Mouse (Mus musculus): ENCODE results near the gene Nmbr. TPM values are rescaled to one million over a fixed set of nuclear protein-coding genes. Genes with fewer than 3 reads are reported as not detected.

Gene Nmbr
- polyA plus RNA-seq, 2 experiments = 0.38 TPM; not detected in 1

- Histone ChIP-seq H3K27ac (replicated peaks; ENCODE audit: low read depth, low read length) (no peak overlapping the region), H3K4me3 (replicated peaks; ENCODE audit: low read length) (no peak overlapping the region), H3K9me3 (ENCODE audit: control insufficient read depth, low read length) (no peaks in the 10 kb centered on the region), H3K36me3 (ENCODE audit: control insufficient read depth, insufficient read depth, low read length) (no peaks in the 10 kb centered on the region), H3K4me1 (ENCODE audit: control insufficient read depth, insufficient read depth, low read length) (no peaks in the 10 kb centered on the region), H3K4me2 (replicated peaks; ENCODE audit: low read depth, low read length, severe bottlenecking) (no peak overlapping the region), H3K27me3 (ENCODE audit: control insufficient read depth, insufficient read depth, low read length) (no peaks in the 10 kb centered on the region), H3K9ac (ENCODE audit: low read depth, low read length, severe bottlenecking) (no peak overlapping the region)
- 8% methylated on average over 2 of the region's 2 CpGs for WGBS
- DNase-seq (ENCODE audit: low spot score) (peak; percentile 83), ATAC-seq (ENCODE audit: low FRiP score, low read depth) (no peak)
- no peak for TF ChIP-seq POLR2A (IDR thresholded peaks at IDR 0.05; ENCODE audit: borderline replicate concordance, extremely low read depth, insufficient read depth, insufficient read length)
These were observed 28.9 kb downstream of the Nmbr start for GRCm38 (mm10) chr10:14734285-14734684.

GRCm38 (mm10) chr10:14759665-14760558 lies 54.5 kb downstream of the Nmbr start:
- H3K9ac ChIP-seq (ENCODE audit: low read depth, low read length, severe bottlenecking) = peak overlapping the region; percentile 45
- H3K9me3 ChIP-seq (ENCODE audit: control insufficient read depth, low read length) = no peaks in the 10 kb centered on the region
- peak overlapping the region; percentile 38 for H3K4me3 ChIP-seq (replicated peaks; ENCODE audit: low read length)
- no peak overlapping the region for H3K27ac ChIP-seq (replicated peaks; ENCODE audit: low read depth, low read length)
- ATAC-seq (ENCODE audit: low FRiP score, low read depth) (0 out of 2 replicates have a peak, but pooled peaks have one; percentile 37), DNase-seq (ENCODE audit: low spot score) (no peak)
- 0 out of 2 replicates have a peak, but pooled peaks cover 5% of the 10 kb centered on the region for H3K27me3 ChIP-seq (ENCODE audit: control insufficient read depth, insufficient read depth, low read length)
- no peak for TF ChIP-seq POLR2A (IDR thresholded peaks at IDR 0.05; ENCODE audit: borderline replicate concordance, extremely low read depth, insufficient read depth, insufficient read length)
- 2% methylated on average over 34 of the region's 35 CpGs for whole genome bisulfite sequencing
- no peaks in the 10 kb centered on the region for H3K36me3 ChIP-seq (ENCODE audit: control insufficient read depth, insufficient read depth, low read length)
- 0 out of 2 replicates have a peak, but pooled peaks cover 4% of the 10 kb centered on the region for H3K4me1 ChIP-seq (ENCODE audit: control insufficient read depth, insufficient read depth, low read length)
- H3K4me2 ChIP-seq (replicated peaks; ENCODE audit: low read depth, low read length, severe bottlenecking) = peak overlapping the region; percentile 77

GRCm38 (mm10) chr10:14760618-14761017 lies 55.2 kb downstream of the Nmbr start:
- peak overlapping the region; percentile 77 for H3K4me2 ChIP-seq (replicated peaks; ENCODE audit: low read depth, low read length, severe bottlenecking)
- no peak overlapping the region; the same call in 1 of the 2 replicates for H3K9ac ChIP-seq (ENCODE audit: low read depth, low read length, severe bottlenecking)
- H3K4me3 ChIP-seq (replicated peaks; ENCODE audit: low read length) = peak overlapping the region; percentile 38
- ATAC-seq (ENCODE audit: low FRiP score, low read depth) = no peak
- 0 out of 2 replicates have a peak, but pooled peaks cover 5% of the 10 kb centered on the region for H3K27me3 ChIP-seq (ENCODE audit: control insufficient read depth, insufficient read depth, low read length)
- no peaks in the 10 kb centered on the region for H3K9me3 ChIP-seq (ENCODE audit: control insufficient read depth, low read length)
- no peaks in the 10 kb centered on the region for H3K36me3 ChIP-seq (ENCODE audit: control insufficient read depth, insufficient read depth, low read length)
- 0 out of 2 replicates have a peak, but pooled peaks cover 4% of the 10 kb centered on the region for H3K4me1 ChIP-seq (ENCODE audit: control insufficient read depth, insufficient read depth, low read length)
- H3K27ac ChIP-seq (replicated peaks; ENCODE audit: low read depth, low read length) = no peak overlapping the region
- no peak for TF ChIP-seq POLR2A (IDR thresholded peaks at IDR 0.05; ENCODE audit: borderline replicate concordance, extremely low read depth, insufficient read depth, insufficient read length)
- DNase-seq (ENCODE audit: low spot score) = no peak
- WGBS = 18% methylated on average over 8 of the region's 8 CpGs

- H3K27me3 ChIP-seq (ENCODE audit: control insufficient read depth, insufficient read depth, low read length) = no peaks in the 10 kb centered on the region
- no peak overlapping the region for H3K9ac ChIP-seq (ENCODE audit: low read depth, low read length, severe bottlenecking)
- no peak overlapping the region for H3K4me2 ChIP-seq (replicated peaks; ENCODE audit: low read depth, low read length, severe bottlenecking)
- 87% methylated on average over 10 of the region's 10 CpGs for WGBS
- DNase-seq (ENCODE audit: low spot score) (no peak), ATAC-seq (ENCODE audit: low FRiP score, low read depth) (no peak)
- H3K4me3 ChIP-seq (replicated peaks; ENCODE audit: low read length) = no peak overlapping the region
- no peaks in the 10 kb centered on the region for H3K36me3 ChIP-seq (ENCODE audit: control insufficient read depth, insufficient read depth, low read length)
- no peak overlapping the region for H3K27ac ChIP-seq (replicated peaks; ENCODE audit: low read depth, low read length)
- H3K9me3 ChIP-seq (ENCODE audit: control insufficient read depth, low read length) = no peaks in the 10 kb centered on the region
- no peak for TF ChIP-seq POLR2A (IDR thresholded peaks at IDR 0.05; ENCODE audit: borderline replicate concordance, extremely low read depth, insufficient read depth, insufficient read length)
- H3K4me1 ChIP-seq (ENCODE audit: control insufficient read depth, insufficient read depth, low read length) = no peaks in the 10 kb centered on the region
These were observed 65.0 kb downstream of the Nmbr start for GRCm38 (mm10) chr10:14770227-14770910.

- H3K27me3 ChIP-seq (ENCODE audit: control insufficient read depth, insufficient read depth, low read length) = no peaks in the 10 kb centered on the region
- ATAC-seq (ENCODE audit: low FRiP score, low read depth) (no peak), DNase-seq (ENCODE audit: low spot score) (peak; percentile 72)
- TF ChIP-seq POLR2A (IDR thresholded peaks at IDR 0.05; ENCODE audit: borderline replicate concordance, extremely low read depth, insufficient read depth, insufficient read length) = no peak
- no peaks in the 10 kb centered on the region for H3K9me3 ChIP-seq (ENCODE audit: control insufficient read depth, low read length)
- no peaks in the 10 kb centered on the region for H3K4me1 ChIP-seq (ENCODE audit: control insufficient read depth, insufficient read depth, low read length)
- no peak overlapping the region for H3K27ac ChIP-seq (replicated peaks; ENCODE audit: low read depth, low read length)
- H3K4me3 ChIP-seq (replicated peaks; ENCODE audit: low read length) = no peak overlapping the region
- no peaks in the 10 kb centered on the region for H3K36me3 ChIP-seq (ENCODE audit: control insufficient read depth, insufficient read depth, low read length)
- no peak overlapping the region for H3K4me2 ChIP-seq (replicated peaks; ENCODE audit: low read depth, low read length, severe bottlenecking)
- 28% methylated on average over 2 of the region's 2 CpGs for WGBS
- no peak overlapping the region for H3K9ac ChIP-seq (ENCODE audit: low read depth, low read length, severe bottlenecking)
These were observed 69.1 kb downstream of the Nmbr start for GRCm38 (mm10) chr10:14774499-14774898.
